Mouse (Mus musculus): Measurements from ENCODE around the gene Bcat2.
A peak's percentile ranks its signal among the peaks of the same experiment; 100 is the strongest.

GRCm38 (mm10) chr7:45589173-45589572, 19.2 kb downstream of the Bcat2 start:
- no peak for TF ChIP-seq POLR2A (IDR thresholded peaks at IDR 0.05; ENCODE audit: control insufficient read depth, low read depth, low read length)
- peak; percentile 71; the same call in 1 of the 2 replicates for TF ChIP-seq CTCF (IDR thresholded peaks at IDR 0.05; ENCODE audit: control insufficient read depth, insufficient read depth, insufficient replicate concordance, low read depth, low read length)

All from testis, adult 2 months (tissue).